Mouse (Mus musculus): ENCODE measurements around the gene Hapln4.

The Hapln4 gene

DNA sequence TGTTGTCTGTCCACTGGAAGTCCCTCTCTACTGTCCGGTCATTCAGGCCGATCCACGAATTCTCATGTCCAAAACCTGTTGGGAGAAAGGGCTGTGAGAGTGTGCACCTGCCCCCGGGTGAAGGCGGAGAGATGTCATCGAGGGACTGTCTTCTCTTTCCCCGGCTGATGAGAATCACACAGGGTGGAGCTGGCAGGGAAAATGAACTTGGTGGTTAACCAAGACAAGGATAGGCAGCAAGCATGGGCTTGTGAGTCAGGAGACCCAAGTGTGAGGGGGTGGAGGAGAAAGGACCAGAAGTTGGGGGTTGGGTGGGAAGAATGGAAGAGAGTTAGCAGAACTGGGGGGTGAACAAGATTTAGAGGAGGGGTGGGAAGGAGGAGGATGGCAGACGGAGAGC is 17.0 kb downstream of the Hapln4 start:
- DNase-seq, result no peak

DNA sequence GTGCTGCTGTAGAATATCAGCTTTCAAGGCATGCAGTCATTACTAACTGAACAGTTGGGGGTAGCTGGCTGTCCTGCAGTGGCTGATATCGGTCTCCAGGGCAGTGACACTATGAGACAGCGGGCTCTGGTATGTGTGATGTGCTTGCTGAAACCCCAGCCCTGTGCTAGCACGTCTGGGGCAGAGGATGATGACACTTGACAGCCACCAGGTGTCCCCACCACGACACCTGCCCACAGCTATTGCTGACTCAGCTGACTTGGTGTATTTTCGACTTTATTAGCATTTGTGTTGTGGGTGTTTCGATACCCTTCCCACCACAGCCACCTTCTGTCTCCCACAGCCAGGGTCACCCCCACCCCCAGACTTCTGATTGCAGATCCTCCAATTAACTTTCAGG is 21.2 kb downstream of the Hapln4 start:
- DNase-seq, result peak in 1 of 2 experiments; percentile 23

DNA sequence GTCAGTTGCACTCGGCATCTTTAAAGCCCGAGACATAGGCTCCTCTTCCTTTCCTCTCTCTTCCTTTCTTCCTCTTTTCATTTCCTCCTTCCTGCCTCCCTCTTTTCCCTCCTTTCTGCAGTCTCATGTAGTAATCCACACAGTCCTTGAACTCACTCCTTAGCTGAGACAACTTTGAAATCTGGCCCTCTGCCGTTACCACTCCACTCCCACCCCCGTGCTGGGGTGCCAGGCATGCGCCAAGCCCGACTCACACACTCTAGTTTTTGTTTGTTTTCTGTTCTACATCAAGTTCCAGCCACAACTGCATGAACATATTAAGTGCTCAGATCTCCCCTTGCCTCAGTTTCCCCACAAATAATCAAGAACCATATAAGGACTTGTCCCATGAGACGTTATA is 21.7 kb downstream of the Hapln4 start:
- DNase-seq, result no peak

DNA sequence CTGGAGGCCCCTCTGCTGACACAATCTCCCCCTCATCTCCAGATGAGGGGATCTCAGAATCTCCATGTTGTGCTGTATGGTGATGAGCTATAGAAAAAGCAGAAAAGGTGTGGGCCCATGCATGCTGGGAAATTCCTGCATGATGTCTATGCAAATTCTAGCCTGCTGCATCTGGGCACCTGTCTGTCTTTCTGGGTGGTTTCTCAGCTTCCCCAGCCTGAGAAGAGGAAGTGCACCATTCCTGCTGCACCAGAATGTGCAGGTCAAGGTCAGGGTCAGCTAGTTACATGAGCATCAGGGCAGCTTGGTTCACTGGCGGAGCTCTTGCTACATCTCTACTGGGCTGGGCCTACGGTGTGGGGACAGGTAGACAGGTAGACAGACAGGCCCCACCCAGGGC is 27.2 kb downstream of the Hapln4 start:
- DNase-seq, result no peak

DNA sequence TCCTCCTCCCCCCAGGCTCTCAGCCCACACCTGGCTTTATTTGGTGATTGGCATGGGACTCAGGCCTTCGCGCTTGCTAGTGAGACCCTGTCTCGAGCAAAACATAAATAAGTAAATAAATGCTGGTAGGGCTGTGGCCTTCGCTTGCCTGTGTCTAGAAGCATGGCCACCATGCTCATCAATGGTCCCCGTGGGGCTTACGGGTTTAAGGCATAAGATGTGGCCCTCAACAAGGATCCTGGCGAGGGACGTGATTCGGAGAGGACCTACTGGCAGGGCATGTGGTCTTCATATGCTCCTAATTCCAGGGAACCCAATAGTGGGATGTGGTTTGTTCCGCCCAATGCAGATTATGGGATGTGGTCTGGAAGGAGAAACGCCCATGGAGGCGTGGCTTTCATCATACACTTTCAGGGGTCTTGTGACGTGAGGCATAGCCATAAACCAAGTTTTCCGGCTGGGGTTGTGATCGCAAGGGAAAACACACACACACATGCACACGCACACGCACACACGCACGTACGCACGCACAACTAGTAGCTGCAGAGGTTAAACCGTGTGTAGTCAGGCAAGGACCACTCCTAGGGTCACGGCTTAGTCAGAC is 28.0 kb downstream of the Hapln4 start:
- no peak for DNase-seq

DNA sequence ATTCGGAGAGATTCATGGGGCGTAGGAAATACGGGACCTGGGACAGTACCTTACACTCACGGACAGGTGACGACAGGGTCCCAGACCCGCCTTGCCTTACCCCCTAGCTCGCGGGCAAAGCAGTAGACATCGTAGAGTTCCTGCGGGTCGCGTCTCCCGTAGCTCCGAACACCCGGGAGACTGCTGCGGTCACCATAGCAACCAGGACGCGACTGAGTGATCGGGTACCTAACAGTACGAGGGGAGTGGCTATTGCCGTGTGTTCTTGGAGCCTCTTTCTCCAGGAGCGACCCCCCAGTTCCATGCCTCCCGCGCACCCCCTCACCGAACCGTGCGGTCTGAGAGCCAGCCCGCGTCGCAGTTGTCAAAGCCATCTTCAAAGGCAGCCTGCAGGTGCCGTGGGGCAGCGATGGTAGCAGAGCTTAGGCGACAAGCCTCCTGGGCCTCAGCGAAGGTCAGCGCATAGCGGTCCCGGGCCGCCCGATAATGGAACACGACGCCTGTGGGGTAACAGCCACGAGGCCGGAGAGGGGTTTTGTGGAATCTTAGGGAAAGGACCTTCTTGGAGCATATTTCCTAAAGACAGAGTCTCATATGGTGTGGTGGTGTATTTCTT is 29.3 kb downstream of the Hapln4 start:
- DNase-seq, result no peak

DNA sequence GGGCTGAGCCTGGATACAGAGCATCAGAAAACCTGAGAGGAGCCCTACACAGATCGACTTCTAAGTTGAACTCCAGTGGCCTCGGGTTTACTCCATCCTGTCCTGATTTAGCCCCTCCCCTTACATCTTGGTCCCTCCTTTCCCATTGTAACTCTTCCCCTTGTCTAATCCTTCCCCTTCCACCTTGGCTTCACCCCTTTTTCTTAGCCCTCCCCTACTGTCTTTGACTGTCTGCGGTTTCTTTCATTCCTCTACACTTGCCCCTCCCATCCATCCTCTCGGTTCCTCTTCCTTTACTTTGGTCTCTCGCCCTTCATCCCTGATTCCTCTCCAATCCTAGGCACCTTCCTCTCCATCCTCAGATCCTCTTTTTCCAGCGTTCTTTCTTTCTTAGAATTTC is 31.2 kb downstream of the Hapln4 start:
- no peak for DNase-seq

DNA sequence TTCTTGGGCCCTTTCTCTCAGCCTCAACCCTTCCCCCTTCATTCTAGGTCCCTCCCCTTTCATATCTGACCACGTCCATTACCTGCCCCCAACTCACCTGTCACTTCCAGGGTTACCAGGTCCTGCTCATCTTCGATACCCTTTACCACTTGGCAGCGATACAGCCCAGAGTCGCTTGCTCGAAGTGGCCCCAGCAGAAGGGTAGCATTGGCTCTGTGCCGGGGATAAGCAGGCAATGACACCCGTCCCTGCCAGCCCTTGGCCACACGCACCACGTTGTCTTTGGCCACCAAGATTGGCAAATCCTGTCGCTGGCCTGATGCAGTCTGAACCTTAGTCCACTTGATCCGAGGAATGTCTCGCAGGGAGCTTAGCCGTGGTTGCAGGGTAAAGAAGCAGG is 31.6 kb downstream of the Hapln4 start:
- DNase-seq, result no peak

DNA sequence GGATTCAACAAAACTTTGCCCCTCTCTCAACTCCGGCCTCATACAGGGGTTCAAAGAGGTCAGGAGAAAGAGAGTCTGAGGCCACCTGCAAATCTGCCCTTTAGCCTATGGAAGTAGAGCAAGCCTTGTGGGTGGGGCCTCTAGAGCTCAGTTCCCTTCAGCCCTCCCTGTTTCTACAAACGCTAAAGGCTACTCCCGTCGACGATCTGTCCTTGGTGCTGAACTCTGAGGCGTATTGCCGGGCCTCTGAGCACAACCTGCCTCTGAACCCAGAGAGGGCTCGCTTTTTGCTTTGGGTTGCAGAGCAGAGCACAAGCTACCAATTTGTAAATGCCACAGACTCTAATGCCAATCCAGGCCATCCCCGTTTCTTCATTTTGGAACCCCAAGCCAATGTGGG is 34.4 kb downstream of the Hapln4 start:
- no peak for DNase-seq

DNA sequence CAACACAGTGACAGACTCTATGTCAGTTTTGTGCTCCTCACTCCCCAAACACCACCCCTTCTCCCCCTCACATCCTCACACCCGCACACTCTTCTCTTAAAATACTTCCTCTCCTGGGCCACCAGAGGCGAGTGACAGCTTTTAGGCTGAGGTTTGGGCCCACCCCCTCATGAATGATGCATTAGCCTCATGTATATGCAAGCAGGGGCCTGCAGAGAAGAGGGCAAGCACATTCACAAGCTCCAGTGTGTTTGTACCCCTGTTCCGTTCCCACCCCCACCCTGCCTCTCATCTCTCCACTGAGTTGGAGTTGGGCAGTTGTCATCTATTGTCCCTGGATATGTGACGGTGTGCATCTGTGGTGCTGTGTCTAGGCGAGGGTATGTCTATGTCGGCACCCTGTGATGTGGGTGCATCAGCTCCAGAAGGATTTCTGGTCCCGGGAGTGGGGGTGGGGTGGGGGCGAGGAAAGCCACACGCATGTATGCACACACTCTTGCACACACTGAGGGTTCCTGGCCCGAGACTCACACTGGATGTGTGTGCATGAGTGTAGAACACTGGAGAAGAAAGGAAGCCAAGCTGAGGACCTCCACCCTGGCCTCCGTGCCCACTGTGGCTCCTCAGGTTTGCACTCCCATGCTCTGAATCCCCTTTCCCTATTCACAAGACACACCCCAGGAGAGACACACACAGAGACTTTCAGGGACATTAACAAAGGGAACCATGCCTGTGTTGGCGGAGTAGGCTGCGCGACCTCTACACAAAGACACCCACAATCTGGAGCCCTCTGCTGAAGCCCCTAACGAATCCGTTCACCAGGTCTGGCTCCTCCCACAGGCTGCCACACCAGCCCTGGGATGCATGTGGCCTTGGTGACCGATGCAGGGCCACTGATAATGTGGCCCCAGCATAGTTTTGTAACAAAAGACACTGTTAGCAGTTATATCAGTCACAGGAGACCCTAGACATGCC is 35.8 kb downstream of the Hapln4 start:
- DNase-seq, result no peak

DNA sequence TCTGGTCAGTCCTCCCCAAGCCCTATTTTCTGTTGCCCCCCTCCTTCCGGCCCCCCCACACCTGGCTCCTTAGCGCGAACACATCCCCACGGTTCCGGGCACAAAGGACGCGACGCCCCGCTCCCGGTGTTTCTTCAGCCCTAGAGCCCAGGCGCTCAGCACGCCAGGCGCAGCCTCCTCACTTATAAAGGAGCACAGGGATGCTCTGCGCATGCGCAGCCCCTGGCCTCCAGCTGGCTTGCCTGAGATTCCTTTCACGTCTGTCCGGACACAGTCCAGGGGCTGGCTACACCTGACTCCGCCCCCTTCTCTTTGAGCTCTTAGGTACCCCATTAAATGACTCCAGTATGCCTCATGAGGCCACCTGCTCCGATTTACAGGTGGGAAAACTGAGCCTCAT is 37.4 kb downstream of the Hapln4 start, which contains the start of gene Ncan:
Ncan (minus strand) TSS at position 207 of the 400 bp plus-strand sequence.
- peak; percentile 31 to 39 for DNase-seq

DNA sequence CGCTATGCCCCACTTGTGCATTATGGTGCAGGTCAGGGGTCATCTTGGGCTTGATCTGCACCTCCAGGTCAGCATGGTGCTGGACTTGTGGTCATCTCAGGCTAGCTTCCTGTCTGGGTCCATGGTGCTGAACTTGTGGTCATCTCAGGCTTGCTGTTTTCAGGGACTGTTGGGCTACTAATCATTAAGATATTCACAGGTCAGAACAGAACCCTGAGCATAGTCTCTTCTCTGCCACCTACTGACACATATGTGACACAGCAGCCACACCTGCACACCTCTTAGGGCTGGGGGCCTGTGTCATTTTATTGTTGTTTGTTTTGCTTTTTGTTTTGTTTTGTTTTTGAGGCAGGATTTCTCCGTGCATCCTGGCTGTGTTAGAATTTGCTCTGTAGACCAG is 39.6 kb downstream of the Hapln4 start:
- no peak for DNase-seq

DNA sequence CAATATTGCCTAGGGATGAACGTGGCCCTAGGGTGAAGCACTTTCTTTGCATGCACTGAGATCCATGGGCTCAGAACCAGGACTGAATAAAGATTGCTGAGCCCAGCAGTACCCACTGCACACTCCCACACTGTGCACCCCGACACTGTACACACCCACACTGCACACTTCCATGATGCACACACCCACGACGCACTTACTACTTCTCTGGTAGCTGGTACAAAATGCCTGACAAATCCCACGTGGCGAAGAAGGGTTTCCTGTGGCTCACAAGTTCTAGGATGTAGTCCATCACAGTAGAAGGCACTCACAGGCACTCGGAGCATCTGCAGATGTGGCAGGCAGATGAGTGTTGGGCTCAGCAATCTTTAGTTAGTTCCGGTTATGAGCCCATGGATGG is 41.7 kb downstream of the Hapln4 start:
- DNase-seq, result no peak

DNA sequence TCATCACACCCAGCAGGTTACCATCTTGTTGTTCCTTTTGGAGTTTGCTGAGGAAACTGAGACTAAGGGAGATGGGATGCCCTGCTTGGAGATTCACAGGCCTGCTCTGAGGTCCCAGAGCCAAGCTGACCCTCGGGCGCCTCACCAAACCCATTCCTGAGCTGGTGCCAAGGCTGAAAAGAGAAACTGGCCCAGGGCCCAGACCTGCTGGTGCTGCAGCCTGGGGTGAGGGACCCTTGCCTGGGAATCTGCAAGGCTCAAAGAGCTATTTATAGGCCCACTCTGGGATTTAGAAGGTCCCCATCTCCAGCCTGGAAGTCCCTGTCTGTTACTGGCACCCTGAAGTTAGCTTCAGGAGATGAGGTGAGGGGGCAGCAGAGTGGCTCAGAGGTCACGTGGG is 45.2 kb downstream of the Hapln4 start:
- DNase-seq, result no peak

DNA sequence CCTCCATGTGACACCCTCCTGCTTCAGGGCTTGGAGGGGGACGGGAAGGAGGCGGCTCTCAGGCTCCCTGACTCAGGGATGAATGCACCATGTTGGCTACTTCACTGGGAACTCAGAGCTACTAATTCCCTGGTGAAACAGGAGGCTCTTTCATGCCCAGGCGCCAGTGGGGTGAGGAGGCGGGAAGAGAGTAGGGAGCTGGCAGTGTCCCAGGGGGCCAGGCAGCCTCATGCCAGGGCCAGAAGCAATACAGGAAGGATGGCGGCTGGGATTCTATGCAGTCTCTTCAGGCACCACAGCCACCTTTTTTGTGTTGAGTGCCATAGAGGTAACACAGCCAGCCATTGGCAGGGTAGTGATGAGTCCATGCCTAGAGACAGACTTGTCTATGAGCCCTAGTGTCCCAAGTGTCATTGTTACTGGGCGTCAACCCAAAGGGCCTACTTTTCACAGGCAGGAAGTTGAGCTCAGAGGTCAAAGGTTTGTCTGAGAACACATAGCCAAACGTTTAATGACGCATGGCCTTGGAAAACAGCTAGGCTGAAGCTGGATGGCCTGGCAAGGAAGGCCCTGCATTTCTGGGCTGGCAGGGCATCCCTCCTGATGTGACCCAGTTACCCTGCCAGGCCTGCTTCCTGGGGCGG is 46.2 kb downstream of the Hapln4 start:
- peak; percentile 15 to 28 for DNase-seq

DNA sequence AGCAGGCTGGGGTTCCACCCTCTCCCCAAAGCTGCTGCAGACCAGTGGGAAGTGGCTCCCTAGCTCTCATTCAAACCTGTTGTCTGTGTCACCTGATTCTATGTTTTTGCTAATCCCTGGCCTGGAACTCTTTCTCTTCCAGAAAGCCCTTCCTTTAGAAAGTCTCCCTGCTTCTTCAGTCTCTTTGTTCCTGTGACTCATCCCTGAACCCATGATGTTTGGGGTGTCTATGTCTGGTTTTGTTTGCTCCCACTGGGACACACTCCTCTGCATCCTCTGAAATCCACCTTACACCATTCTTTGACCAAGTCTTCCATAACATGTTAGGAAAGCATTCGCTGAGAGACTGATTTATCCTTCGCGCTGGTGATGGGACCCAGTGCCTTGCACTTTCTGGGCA is 46.8 kb downstream of the Hapln4 start:
- DNase-seq, result no peak

DNA sequence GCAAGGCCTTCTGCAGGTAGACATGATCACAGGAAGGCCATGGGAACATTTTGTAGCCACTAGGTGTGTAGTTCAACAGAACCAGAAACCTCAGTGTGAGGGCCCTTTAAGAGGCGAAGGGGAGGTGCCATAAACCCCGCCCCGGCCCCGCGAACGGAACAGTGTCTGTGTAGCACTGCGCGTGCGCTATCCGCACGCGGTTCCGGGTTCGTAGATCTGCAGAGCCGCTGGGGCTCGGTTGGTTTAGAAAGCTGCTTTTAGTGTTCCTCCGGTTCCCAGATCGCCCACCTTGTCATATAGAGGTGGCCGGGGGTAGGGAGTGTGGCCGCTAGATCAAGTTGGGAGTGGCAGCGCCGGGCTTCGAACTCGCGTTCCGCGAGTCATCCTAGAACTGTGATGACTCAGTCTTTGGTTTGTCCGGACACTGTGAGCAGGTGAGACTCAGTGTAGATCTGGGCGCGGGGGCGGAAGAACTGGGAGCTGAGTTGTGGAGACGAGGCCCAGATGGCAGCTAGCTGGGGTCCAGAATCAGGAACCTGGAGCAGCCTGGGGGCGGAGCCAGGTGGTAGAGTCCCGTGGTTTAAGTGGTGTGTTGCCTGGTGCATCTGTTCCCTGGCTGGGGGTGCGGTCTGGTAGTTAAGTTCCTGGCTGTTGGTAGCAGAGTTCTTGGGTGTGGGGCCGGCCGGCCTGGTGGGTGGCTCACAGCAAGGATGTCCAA is 48.1 kb downstream of the Hapln4 start, which contains the start of gene Nr2c2ap:
Nr2c2ap (plus strand) TSS at position 168 of the 718 bp plus-strand sequence.
- peak; percentile 83 to 88 for DNase-seq

DNA sequence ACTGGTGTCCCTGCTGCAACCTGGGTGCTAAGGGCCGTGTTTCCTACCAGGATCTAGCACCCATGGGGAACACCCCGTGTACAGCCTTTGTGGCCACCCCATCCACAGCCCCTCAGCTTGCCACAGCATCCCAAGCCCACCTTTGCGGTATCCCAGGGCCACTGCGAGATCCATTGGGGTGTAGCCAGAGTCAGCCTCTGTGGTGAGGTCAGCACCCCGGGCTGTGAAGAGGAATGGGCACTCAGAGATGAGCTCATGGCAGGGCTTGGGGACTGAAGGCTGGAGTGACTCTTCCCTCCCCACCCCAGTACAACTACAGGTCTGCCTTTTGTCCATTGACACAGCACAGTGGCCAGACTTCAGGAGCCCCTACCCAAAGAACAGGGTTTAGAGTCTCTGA is 50.8 kb downstream of the Hapln4 start:
- DNase-seq, result no peak

DNA sequence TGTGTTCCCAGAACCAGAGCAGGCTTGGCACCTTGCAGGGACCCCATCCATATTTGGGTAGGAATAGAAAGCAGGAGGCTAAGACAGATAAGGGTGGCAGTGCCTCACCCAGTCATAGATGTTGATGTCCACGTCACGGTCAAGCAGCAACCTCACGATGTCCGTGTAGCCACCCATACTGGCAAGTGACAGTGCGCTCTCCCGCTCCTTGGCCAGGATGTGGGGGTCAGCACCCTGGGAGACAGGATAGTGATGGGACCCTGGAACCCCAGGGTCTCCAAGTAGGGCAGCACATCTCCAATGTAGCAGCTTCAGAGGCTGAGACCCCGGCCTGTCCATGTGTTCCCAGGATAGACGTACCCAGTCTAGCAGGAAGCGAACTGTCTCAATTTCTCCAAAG is 51.7 kb downstream of the Hapln4 start:
- DNase-seq, result no peak

DNA sequence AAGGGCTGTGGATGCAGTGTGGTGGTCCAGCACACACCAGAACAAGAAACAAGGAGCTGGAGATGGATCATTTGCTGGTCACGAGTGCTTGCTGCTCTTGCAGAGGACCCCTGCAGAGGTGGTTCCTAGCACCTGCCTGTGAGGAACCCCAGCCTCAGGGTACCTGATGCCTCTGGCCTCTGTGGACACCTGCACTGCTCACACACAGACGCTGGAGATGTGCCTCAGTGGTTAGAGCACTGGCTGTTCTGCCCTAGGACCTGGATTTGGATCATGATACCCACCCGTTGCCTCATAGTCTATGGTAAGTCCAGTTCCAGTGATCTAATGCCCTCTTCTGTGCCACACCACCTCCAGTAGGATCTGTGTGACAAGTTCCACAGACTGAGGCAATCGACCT is 53.3 kb downstream of the Hapln4 start:
- no peak for DNase-seq

DNA sequence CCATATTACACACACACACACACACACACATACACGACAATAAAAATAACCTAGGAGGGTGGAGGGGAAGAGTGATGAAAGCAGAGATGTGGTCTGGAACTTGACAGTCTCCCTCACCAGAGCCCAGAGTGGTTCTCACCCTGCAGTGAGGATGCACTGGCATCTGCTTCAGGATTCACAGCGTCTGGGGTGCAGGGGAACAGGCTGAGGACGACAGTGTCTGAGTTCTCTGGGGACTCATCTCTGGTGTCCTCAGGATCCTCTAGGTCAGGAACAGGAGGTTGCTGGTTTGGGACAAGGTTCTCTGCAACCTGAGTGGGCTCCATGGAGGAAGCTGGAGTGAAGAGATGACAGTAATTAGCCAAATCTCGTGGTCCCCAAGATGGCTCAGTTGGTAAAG is 54.6 kb downstream of the Hapln4 start:
- DNase-seq, result no peak

DNA sequence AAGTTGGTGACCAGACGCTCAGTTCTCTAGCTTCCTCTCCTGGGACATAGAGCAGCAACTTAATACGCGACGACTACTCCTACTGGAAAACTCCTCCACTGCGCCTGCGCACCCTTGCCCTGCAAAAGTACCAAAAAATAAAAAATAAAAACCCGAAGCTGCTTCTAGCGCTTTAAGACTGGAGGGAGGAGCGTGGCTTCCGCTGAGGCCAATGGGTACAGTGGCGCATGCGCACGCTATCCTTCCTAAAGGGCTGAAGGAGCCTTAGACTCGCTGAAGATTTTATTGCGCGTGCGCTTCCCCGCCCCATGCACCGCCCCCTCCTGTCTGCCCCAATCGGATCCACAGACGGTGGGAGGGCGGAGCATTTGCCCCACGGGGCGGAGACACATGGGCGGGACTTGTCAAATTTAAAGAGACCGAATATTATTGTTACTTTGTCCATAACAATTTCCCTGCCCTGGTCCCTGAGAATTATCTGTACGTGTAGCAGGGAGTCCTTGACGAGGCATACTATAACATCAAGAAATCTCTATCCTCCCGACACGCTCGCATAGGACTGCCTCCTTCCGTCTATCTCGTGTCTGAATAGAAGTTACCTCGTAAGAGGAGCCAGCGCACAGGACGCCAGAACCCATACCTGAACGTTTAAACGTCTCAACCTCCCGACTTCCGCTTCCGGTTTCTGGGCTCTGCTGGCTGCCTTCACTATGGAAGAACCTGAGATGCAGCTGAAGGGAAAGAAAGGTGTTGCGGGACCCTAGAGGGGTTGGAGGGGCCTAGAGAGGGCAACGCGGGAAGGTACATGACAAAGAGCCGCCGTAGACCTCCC is 56.0 kb downstream of the Hapln4 start, which contains the start of the genes Rfxank, Borcs8 and Mef2b:
Rfxank (minus strand) TSS at position 129 of the 832 bp plus-strand sequence.
Borcs8 (plus strand) TSS at position 474 of the 832 bp plus-strand sequence.
Mef2b (plus strand) TSS at position 686 of the 832 bp plus-strand sequence.
- DNase-seq, result peak; percentile 99 to 100
